ENCODE assay signal across 12 mouse cellular contexts in the genomic region with DNA sequence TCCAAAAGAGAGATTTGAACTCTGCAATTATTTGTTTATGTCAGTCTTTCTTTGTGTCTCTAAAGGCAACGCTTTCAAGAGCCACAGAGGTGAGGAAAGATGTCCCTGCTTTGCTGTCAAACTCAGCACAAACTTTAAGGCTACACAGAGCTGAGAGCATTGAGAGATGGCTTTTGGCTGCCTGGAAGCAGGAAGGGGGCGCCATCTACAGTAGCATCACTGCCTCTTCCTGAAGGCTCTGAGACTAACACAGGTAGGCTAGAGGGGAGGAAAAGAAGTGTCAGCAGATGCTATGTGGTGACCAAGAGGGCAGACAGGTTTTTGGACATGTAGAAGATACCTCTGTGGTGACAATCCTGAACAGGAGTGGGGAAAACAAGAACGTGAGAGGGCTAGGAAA. TPM values are rescaled to one million over a fixed set of nuclear protein-coding genes. Genes with fewer than 3 reads are reported as not detected.
A peak's percentile ranks its signal among the peaks of the same experiment; 100 is the strongest.
DNase-seq lines count a peak whose midpoint lies in the region; ATAC-seq and TF ChIP-seq lines count a peak whose summit lies in the region.
"Had no signal": no experiment of that assay in that cellular context is flagged by ENCODE, and none has a peak within 500 bp of the region (broad histone marks: within the 10 kb centered on the region; RNA-seq: fewer than 3 reads in every experiment).

No protein-coding gene starts in this region.

- peak; percentile 70 for DNase-seq in heart, adult 11 months
- DNase-seq in heart, adult 8-10 months (ENCODE audit: low spot score), result no peak
- DNase-seq in liver, adult 2 months (ENCODE audit: extremely low read depth, low read depth, low spot score), result peak; percentile 18
- no peak for DNase-seq in liver
- peak; percentile 24 for DNase-seq in adrenal gland, postnatal 14 days
- peak; percentile 65 to 75 for DNase-seq in cerebellum, postnatal 14 days
- no peak for DNase-seq in thymus, adult 2 months
- no peak for DNase-seq in forebrain, embryonic 14.5 days (ENCODE audit: low spot score)
- DNase-seq: layer of hippocampus, postnatal 36 days had no signal

- no peak overlapping the region for H3K9ac ChIP-seq in liver, adult 2 months (ENCODE audit: low read depth, low read length)
- H3K9ac ChIP-seq in forebrain, embryonic 14.5 days (ENCODE audit: low read length), result no peak overlapping the region

- H3K9me3 ChIP-seq in forebrain, embryonic 14.5 days (replicated peaks; ENCODE audit: control insufficient read depth, low read length), result no peaks in the 10 kb centered on the region

- no peak for ATAC-seq in forebrain, embryonic 14.5 days

- H3K27me3 ChIP-seq in liver, adult 2 months (ENCODE audit: control insufficient read depth, insufficient read depth, low read length), result no peaks in the 10 kb centered on the region
- no peaks in the 10 kb centered on the region for H3K27me3 ChIP-seq in thymus, adult 2 months (ENCODE audit: control insufficient read depth, insufficient read depth, low read length)
- no peaks in the 10 kb centered on the region for H3K27me3 ChIP-seq in forebrain, embryonic 14.5 days (replicated peaks; ENCODE audit: control insufficient read depth, insufficient read depth, low read length)

- H3K36me3 ChIP-seq in liver, adult 2 months (ENCODE audit: control insufficient read depth, insufficient read depth, low read length), result no peaks in the 10 kb centered on the region
- no peaks in the 10 kb centered on the region for H3K36me3 ChIP-seq in thymus, adult 2 months (ENCODE audit: control insufficient read depth, insufficient read depth, low read length)
- no peaks in the 10 kb centered on the region for H3K36me3 ChIP-seq in forebrain, embryonic 14.5 days (ENCODE audit: control insufficient read depth, insufficient read depth, low read length)

- 32% methylated on average over 3 of the region's 3 CpGs for WGBS in liver, adult 2 months
- 42% methylated on average over 3 of the region's 3 CpGs for WGBS in thymus, adult 2 months
- 45% methylated on average over 3 of the region's 3 CpGs for WGBS in forebrain, embryonic 14.5 days

- no peak overlapping the region for H3K4me3 ChIP-seq in liver, adult 2 months (ENCODE audit: insufficient read depth, low read depth, low read length)
- H3K4me3 ChIP-seq in thymus, adult 2 months (ENCODE audit: control insufficient read depth, insufficient read depth, low read length), result no peak overlapping the region
- H3K4me3 ChIP-seq in forebrain, embryonic 14.5 days (ENCODE audit: low read depth, low read length), result no peak overlapping the region
- H3K4me3 ChIP-seq: erythroblast, embryonic 14.5 days had no signal

- TF ChIP-seq POLR2A in liver, adult 2 months (IDR thresholded peaks at IDR 0.05; ENCODE audit: extremely low read depth, insufficient read depth, low read length), result no peak
- TF ChIP-seq POLR2A in thymus, adult 2 months (IDR thresholded peaks at IDR 0.05; ENCODE audit: control insufficient read depth, extremely low read depth, insufficient read depth, low read length, poor library complexity), result no peak

- H3K27ac ChIP-seq in liver, adult 2 months (replicated peaks; ENCODE audit: insufficient read depth, low read depth, low read length), result no peak overlapping the region
- H3K27ac ChIP-seq in thymus, adult 2 months (ENCODE audit: control insufficient read depth, insufficient read depth, low read length), result no peak overlapping the region
- H3K27ac ChIP-seq in forebrain, embryonic 14.5 days (ENCODE audit: low read depth, low read length), result no peak overlapping the region

- peak; percentile 55 for TF ChIP-seq CTCF in liver, adult 2 months (IDR thresholded peaks at IDR 0.05; ENCODE audit: low read depth, low read length)
- TF ChIP-seq CTCF in thymus, adult 2 months (IDR thresholded peaks at IDR 0.05; ENCODE audit: borderline replicate concordance, control insufficient read depth, extremely low read depth, insufficient read depth, low read length, poor library complexity), result no peak

- H3K4me2 ChIP-seq in forebrain, embryonic 14.5 days (ENCODE audit: low read length), result no peak overlapping the region

- no peaks in the 10 kb centered on the region for H3K4me1 ChIP-seq in liver, adult 2 months (ENCODE audit: control insufficient read depth, insufficient read depth, low read length)
- H3K4me1 ChIP-seq in thymus, adult 2 months (replicated peaks; ENCODE audit: control insufficient read depth, insufficient read depth, low read length), result no peaks in the 10 kb centered on the region
- H3K4me1 ChIP-seq in forebrain, embryonic 14.5 days (ENCODE audit: control insufficient read depth, insufficient read depth, low read length), result no peaks in the 10 kb centered on the region

- no peaks in the 10 kb centered on the region for H3K79me2 ChIP-seq in liver, adult 2 months (ENCODE audit: control insufficient read depth, insufficient read depth, low read length)

RNA-seq across cellular contexts. Expression of gene Nhlh2, which starts 35.2 kb away (rescaled TPM):
- total RNA-seq in heart, adult 8-10 months (2022), result not detected
- not detected in 2 replicates for total RNA-seq in liver, adult 2 months (2014; rRNA removed)
- not detected in 2 replicates for polyA plus RNA-seq in liver, adult 2 months (2012; rRNA removed)
- not detected in 2 replicates for total RNA-seq in adrenal gland, postnatal 14 days (2021)
- 0.03 TPM in 1 of 2 replicates, not detected in the other for polyA plus RNA-seq in thymus, adult 2 months (2012; rRNA removed)
- polyA plus RNA-seq in forebrain, embryonic 14.5 days (2014; fragmentation: Nextera tagmentation; extraction: Ambion mirVana), result 18.4 and 20.5 TPM in 2 replicates
- total RNA-seq: gastrocnemius, postnatal 4 days; MEL had no signal
- polyA plus RNA-seq: erythroblast, embryonic 14.5 days had no signal

RNA-seq across cellular contexts. Expression of gene Casq2, which starts 41.1 kb away (rescaled TPM):
- 1,000 to 10,000 TPM in 1 of 4 experiments, 100 to 1,000 TPM in 3; 901 to 1,105 (median 935) TPM for total RNA-seq in heart, adult 8-10 months (2022)
- total RNA-seq in liver, adult 2 months (2014; rRNA removed), result 0.34 and 0.65 TPM in 2 replicates
- polyA plus RNA-seq in liver, adult 2 months (2012; rRNA removed), result not detected in 2 replicates
- total RNA-seq in adrenal gland, postnatal 14 days (2021), result 1.7 and 2.0 TPM in 2 replicates
- polyA plus RNA-seq in thymus, adult 2 months (2012; rRNA removed), result 0.82 and 10.1 TPM in 2 replicates
- polyA plus RNA-seq in forebrain, embryonic 14.5 days (2014; fragmentation: Nextera tagmentation; extraction: Ambion mirVana), result 0.48 TPM in 2 replicates
- total RNA-seq: MEL had no signal
- polyA plus RNA-seq: erythroblast, embryonic 14.5 days had no signal

Comparison
In these comparisons a context has a peak if more than half of its experiments do, and no peak if none do; other contexts are left out.
1. DNase-seq: peak in heart, adult 11 months (single experiment), liver, adult 2 months (single experiment), adrenal gland, postnatal 14 days (single experiment) and cerebellum, postnatal 14 days (2 of 2); none in heart, adult 8-10 months (single experiment), liver (single experiment), thymus, adult 2 months (single experiment) and forebrain, embryonic 14.5 days (single experiment).
2. RNA of gene Casq2, which starts 41.1 kb away (total RNA-seq): 901 to 1,105 TPM in heart, adult 8-10 months; 1.7 to 2.0 TPM in adrenal gland, postnatal 14 days and 0.34 to 0.65 TPM in liver, adult 2 months; every median in the first group is over 100 times any median in the second.